Mouse (Mus musculus): ENCODE measurements at regions not wholly inside any gene's neighbourhood (a gene's known extent, or its start where the extent isn't known, plus 50 kb on each side); places are given as distances from the start of the nearest gene placed in this dataset.

DNA sequence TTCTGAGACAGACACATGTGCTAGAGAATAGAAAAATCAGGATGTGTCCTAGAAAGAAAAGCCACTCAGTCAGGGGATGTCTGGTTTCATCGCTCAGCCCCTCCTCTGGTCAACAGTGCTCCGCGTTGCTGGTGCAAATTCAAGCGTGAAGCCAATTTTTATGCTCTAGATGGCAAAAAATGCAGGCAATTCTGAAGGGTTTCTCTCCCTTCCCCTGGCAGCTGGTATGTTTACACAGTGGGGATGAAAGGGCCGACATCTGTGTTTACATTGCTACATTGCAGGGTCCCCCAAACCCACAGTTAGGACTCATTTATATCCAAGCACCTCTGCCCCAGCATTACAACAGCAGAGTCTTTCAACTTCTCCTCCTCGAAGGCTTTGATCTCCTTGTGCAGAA is 203.3 kb downstream of the Etaa1 start:
- no peak for TF ChIP-seq CTCF (IDR thresholded peaks at IDR 0.05; ENCODE audit: extremely low read depth, insufficient read depth, low read length)
- TF ChIP-seq POLR2A (IDR thresholded peaks at IDR 0.05; ENCODE audit: extremely low read depth, insufficient read depth, low read length): no peak
